Mouse (Mus musculus): Measurements from ENCODE around the gene Isx. TPM values are rescaled to one million over a fixed set of nuclear protein-coding genes. Genes with fewer than 3 reads are reported as not detected.

The Isx gene
- polyA plus RNA-seq, 1 experiment from 2014 or later: not detected

- Histone ChIP-seq H3K4me2 (ENCODE audit: low read depth, low read length, severe bottlenecking) (no peak overlapping the region), H3K9ac (ENCODE audit: low read length) (no peak overlapping the region), H3K36me3 (ENCODE audit: control insufficient read depth, insufficient read depth, low read length) (no peaks in the 10 kb centered on the region), H3K27me3 (ENCODE audit: control insufficient read depth, insufficient read depth, low read length) (no peaks in the 10 kb centered on the region), H3K4me1 (replicated peaks; ENCODE audit: control insufficient read depth, insufficient read depth, low read length) (no peaks in the 10 kb centered on the region), H3K9me3 (ENCODE audit: control insufficient read depth, low read length) (no peaks in the 10 kb centered on the region), H3K4me3 (ENCODE audit: low read depth, low read length) (no peak overlapping the region), H3K27ac (ENCODE audit: low read depth, low read length) (no peak overlapping the region)
- ATAC-seq (replicated peaks; ENCODE audit: low FRiP score) (no peak), DNase-seq (ENCODE audit: low spot score) (no peak)
- WGBS: 87% methylated on average over 3 of the region's 3 CpGs
These were observed 5.7 kb downstream of the Isx start for GRCm38 (mm10) chr8:74878637-74879036.

GRCm38 (mm10) chr8:74888763-74889162, 15.8 kb downstream of the Isx start:
- ATAC-seq (replicated peaks; ENCODE audit: low FRiP score): no peak

GRCm38 (mm10) chr8:74891030-74891429, 18.1 kb downstream of the Isx start:
- Histone ChIP-seq H3K4me3 (ENCODE audit: low read depth, low read length) (no peak overlapping the region), H3K9me3 (ENCODE audit: control insufficient read depth, low read length) (no peaks in the 10 kb centered on the region), H3K36me3 (ENCODE audit: control insufficient read depth, insufficient read depth, low read length) (no peaks in the 10 kb centered on the region), H3K4me2 (ENCODE audit: low read depth, low read length, severe bottlenecking) (no peak overlapping the region), H3K27me3 (ENCODE audit: control insufficient read depth, insufficient read depth, low read length) (no peaks in the 10 kb centered on the region), H3K4me1 (replicated peaks; ENCODE audit: control insufficient read depth, insufficient read depth, low read length) (no peaks in the 10 kb centered on the region), H3K27ac (ENCODE audit: low read depth, low read length) (no peak overlapping the region), H3K9ac (ENCODE audit: low read length) (no peak overlapping the region)
- DNase-seq (ENCODE audit: low spot score): no peak
- no peak for ATAC-seq (replicated peaks; ENCODE audit: low FRiP score)
- 80% methylated on average over 5 of the region's 5 CpGs for WGBS

More at GRCm38 (mm10) chr8:74888763-74889162, 15.8 kb downstream of the Isx start:
- 88% methylated on average over 1 of the region's 1 CpGs for WGBS
- no peak overlapping the region for H3K4me2 ChIP-seq (ENCODE audit: low read depth, low read length, severe bottlenecking)
- no peaks in the 10 kb centered on the region for H3K27me3 ChIP-seq (ENCODE audit: control insufficient read depth, insufficient read depth, low read length)
- H3K36me3 ChIP-seq (ENCODE audit: control insufficient read depth, insufficient read depth, low read length): no peaks in the 10 kb centered on the region
- no peak for DNase-seq (ENCODE audit: low spot score)
- H3K9me3 ChIP-seq (ENCODE audit: control insufficient read depth, low read length): no peaks in the 10 kb centered on the region
- no peaks in the 10 kb centered on the region for H3K4me1 ChIP-seq (replicated peaks; ENCODE audit: control insufficient read depth, insufficient read depth, low read length)
- no peak overlapping the region for H3K4me3 ChIP-seq (ENCODE audit: low read depth, low read length)
- no peak overlapping the region for H3K27ac ChIP-seq (ENCODE audit: low read depth, low read length)
- no peak overlapping the region for H3K9ac ChIP-seq (ENCODE audit: low read length)

- ATAC-seq (replicated peaks; ENCODE audit: low FRiP score) (no peak), DNase-seq (ENCODE audit: low spot score) (no peak)
- Histone ChIP-seq H3K4me2 (ENCODE audit: low read depth, low read length, severe bottlenecking) (no peak overlapping the region), H3K4me1 (replicated peaks; ENCODE audit: control insufficient read depth, insufficient read depth, low read length) (no peaks in the 10 kb centered on the region), H3K4me3 (ENCODE audit: low read depth, low read length) (no peak overlapping the region), H3K9ac (ENCODE audit: low read length) (no peak overlapping the region), H3K27me3 (ENCODE audit: control insufficient read depth, insufficient read depth, low read length) (no peaks in the 10 kb centered on the region), H3K36me3 (ENCODE audit: control insufficient read depth, insufficient read depth, low read length) (no peaks in the 10 kb centered on the region), H3K9me3 (ENCODE audit: control insufficient read depth, low read length) (no peaks in the 10 kb centered on the region), H3K27ac (ENCODE audit: low read depth, low read length) (no peak overlapping the region)
- 87% methylated on average over 1 of the region's 1 CpGs for WGBS
These were observed 23.3 kb downstream of the Isx start for GRCm38 (mm10) chr8:74896302-74896701.

- Histone ChIP-seq H3K9me3 (ENCODE audit: control insufficient read depth, low read length) (no peaks in the 10 kb centered on the region), H3K4me3 (ENCODE audit: low read depth, low read length) (no peak overlapping the region), H3K4me1 (replicated peaks; ENCODE audit: control insufficient read depth, insufficient read depth, low read length) (no peaks in the 10 kb centered on the region), H3K9ac (ENCODE audit: low read length) (no peak overlapping the region), H3K4me2 (ENCODE audit: low read depth, low read length, severe bottlenecking) (no peak overlapping the region), H3K27me3 (ENCODE audit: control insufficient read depth, insufficient read depth, low read length) (no peaks in the 10 kb centered on the region), H3K27ac (ENCODE audit: low read depth, low read length) (no peak overlapping the region), H3K36me3 (ENCODE audit: control insufficient read depth, insufficient read depth, low read length) (no peaks in the 10 kb centered on the region)
- DNase-seq (ENCODE audit: low spot score) (no peak), ATAC-seq (replicated peaks; ENCODE audit: low FRiP score) (no peak)
- WGBS: 48% methylated on average over 2 of the region's 2 CpGs
These were observed 24.3 kb downstream of the Isx start for GRCm38 (mm10) chr8:74897315-74897714.

GRCm38 (mm10) chr8:74899796-74900195, 26.8 kb downstream of the Isx start:
- Histone ChIP-seq H3K27ac (ENCODE audit: low read depth, low read length) (no peak overlapping the region), H3K4me2 (ENCODE audit: low read depth, low read length, severe bottlenecking) (no peak overlapping the region), H3K4me1 (replicated peaks; ENCODE audit: control insufficient read depth, insufficient read depth, low read length) (no peaks in the 10 kb centered on the region), H3K9ac (ENCODE audit: low read length) (no peak overlapping the region), H3K27me3 (ENCODE audit: control insufficient read depth, insufficient read depth, low read length) (no peaks in the 10 kb centered on the region), H3K36me3 (ENCODE audit: control insufficient read depth, insufficient read depth, low read length) (no peaks in the 10 kb centered on the region), H3K4me3 (ENCODE audit: low read depth, low read length) (no peak overlapping the region), H3K9me3 (ENCODE audit: control insufficient read depth, low read length) (no peaks in the 10 kb centered on the region)
- WGBS: 82% methylated on average over 3 of the region's 3 CpGs
- DNase-seq (ENCODE audit: low spot score) (no peak), ATAC-seq (replicated peaks; ENCODE audit: low FRiP score) (no peak)

GRCm38 (mm10) chr8:74901765-74902164, 28.8 kb downstream of the Isx start:
- Histone ChIP-seq H3K36me3 (ENCODE audit: control insufficient read depth, insufficient read depth, low read length) (no peaks in the 10 kb centered on the region), H3K4me1 (replicated peaks; ENCODE audit: control insufficient read depth, insufficient read depth, low read length) (no peaks in the 10 kb centered on the region), H3K27me3 (ENCODE audit: control insufficient read depth, insufficient read depth, low read length) (no peaks in the 10 kb centered on the region), H3K9me3 (ENCODE audit: control insufficient read depth, low read length) (no peaks in the 10 kb centered on the region), H3K4me2 (ENCODE audit: low read depth, low read length, severe bottlenecking) (no peak overlapping the region), H3K9ac (ENCODE audit: low read length) (no peak overlapping the region), H3K27ac (ENCODE audit: low read depth, low read length) (no peak overlapping the region), H3K4me3 (ENCODE audit: low read depth, low read length) (no peak overlapping the region)
- WGBS: 81% methylated on average over 1 of the region's 1 CpGs
- ATAC-seq (replicated peaks; ENCODE audit: low FRiP score) (no peak), DNase-seq (ENCODE audit: low spot score) (no peak)

GRCm38 (mm10) chr8:74903054-74903842, 30.3 kb downstream of the Isx start:
- no peaks in the 10 kb centered on the region for H3K27me3 ChIP-seq (ENCODE audit: control insufficient read depth, insufficient read depth, low read length)
- WGBS: 49% methylated on average over 6 of the region's 6 CpGs
- H3K4me2 ChIP-seq (ENCODE audit: low read depth, low read length, severe bottlenecking): no peak overlapping the region
- H3K9me3 ChIP-seq (ENCODE audit: control insufficient read depth, low read length): no peaks in the 10 kb centered on the region
- no peaks in the 10 kb centered on the region for H3K36me3 ChIP-seq (ENCODE audit: control insufficient read depth, insufficient read depth, low read length)
- DNase-seq (ENCODE audit: low spot score) (no peak), ATAC-seq (replicated peaks; ENCODE audit: low FRiP score) (no peak)
- no peak overlapping the region for H3K4me3 ChIP-seq (ENCODE audit: low read depth, low read length)
- no peak overlapping the region for H3K27ac ChIP-seq (ENCODE audit: low read depth, low read length)
- H3K9ac ChIP-seq (ENCODE audit: low read length): no peak overlapping the region
- no peaks in the 10 kb centered on the region for H3K4me1 ChIP-seq (replicated peaks; ENCODE audit: control insufficient read depth, insufficient read depth, low read length)

GRCm38 (mm10) chr8:74906333-74906732, 33.4 kb downstream of the Isx start:
- Histone ChIP-seq H3K27me3 (ENCODE audit: control insufficient read depth, insufficient read depth, low read length) (no peaks in the 10 kb centered on the region), H3K9me3 (ENCODE audit: control insufficient read depth, low read length) (no peaks in the 10 kb centered on the region), H3K9ac (ENCODE audit: low read length) (no peak overlapping the region), H3K4me2 (ENCODE audit: low read depth, low read length, severe bottlenecking) (no peak overlapping the region), H3K4me1 (replicated peaks; ENCODE audit: control insufficient read depth, insufficient read depth, low read length) (no peaks in the 10 kb centered on the region), H3K27ac (ENCODE audit: low read depth, low read length) (no peak overlapping the region), H3K36me3 (ENCODE audit: control insufficient read depth, insufficient read depth, low read length) (no peaks in the 10 kb centered on the region), H3K4me3 (ENCODE audit: low read depth, low read length) (no peak overlapping the region)
- 6% methylated on average over 1 of the region's 1 CpGs for WGBS
- ATAC-seq (replicated peaks; ENCODE audit: low FRiP score) (peak; percentile 69; the same call in 1 of the 2 replicates), DNase-seq (ENCODE audit: low spot score) (no peak)
